Mouse (Mus musculus) heart, postnatal 4 days (tissue): ENCODE measurements at regions not wholly inside any gene's neighbourhood (a gene's known extent, or its start where the extent isn't known, plus 50 kb on each side); places are given as distances from the start of the nearest gene placed in this dataset.
A peak's percentile ranks its signal among the peaks of the same experiment; 100 is the strongest.

ENCODE experiments used
- DNase-seq: peaks from one replicate; pipeline ENCODE4 v3.0.0; 2021

DNA sequence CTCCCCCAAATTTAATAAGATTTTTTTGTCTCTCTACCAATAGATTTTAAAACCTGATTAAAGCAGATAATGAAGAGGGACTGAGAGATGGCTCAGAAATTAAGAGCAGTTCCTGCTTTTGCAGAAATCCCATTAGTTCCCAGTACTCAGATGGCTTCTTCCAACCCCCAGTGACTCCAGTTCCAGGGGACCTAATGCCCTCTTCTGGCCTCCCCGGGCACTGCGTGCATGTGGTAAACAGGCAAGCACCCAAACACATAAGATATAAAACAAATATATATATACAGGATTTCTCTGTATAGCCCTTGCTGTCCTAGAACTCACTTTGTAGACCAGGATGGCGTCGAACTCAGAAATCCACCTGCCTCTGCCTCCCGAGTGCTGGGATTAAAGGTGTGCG lies 163.9 kb upstream of the Dkk2 start:
- DNase-seq = peak; percentile 8

DNA sequence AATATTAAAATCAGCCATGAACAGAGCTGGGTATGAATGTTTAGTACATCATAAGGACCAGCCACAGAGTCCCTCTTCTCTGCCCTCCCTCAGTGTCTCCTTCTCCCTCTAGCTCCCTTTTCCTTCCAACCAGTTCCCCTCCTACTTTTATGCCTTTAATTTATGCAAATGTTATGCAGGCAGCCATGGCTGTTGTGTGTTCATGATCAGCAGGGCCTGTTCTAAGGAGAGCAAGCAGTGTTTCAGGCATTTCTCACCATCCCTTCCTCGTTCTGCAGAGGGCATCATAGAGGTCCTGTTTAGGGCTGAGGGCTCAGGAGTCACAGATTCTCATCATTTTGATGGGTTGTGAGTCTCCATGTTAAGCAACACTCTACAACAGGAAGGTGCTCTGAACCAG lies 162.4 kb upstream of the Dkk2 start:
- no peak for DNase-seq

- DNase-seq = no peak
Measured at GRCm38 (mm10) chr3:131940896-131941295, 144.2 kb upstream of the Dkk2 start.

- no peak for DNase-seq
Measured at GRCm38 (mm10) chr3:131941961-131942753, 142.9 kb upstream of the Dkk2 start.

DNA sequence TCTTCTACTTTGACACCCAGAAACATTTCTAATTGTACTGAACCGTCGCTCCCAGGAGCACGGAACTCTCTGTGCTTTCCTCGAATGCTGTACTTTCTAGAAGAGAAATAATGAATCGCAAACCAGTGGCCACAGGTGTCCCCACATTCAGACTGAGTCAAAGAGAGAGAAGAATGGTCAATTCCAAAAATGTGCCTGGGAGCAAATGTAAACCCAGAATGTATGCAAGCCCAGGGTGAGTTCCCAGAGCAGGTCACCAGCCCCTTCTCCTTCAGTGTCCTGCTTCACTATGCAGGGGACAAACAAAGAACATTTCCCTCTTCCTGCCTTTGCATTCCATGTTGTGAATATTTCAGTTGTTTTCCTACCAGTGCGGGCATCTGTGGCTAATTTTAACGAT lies 141.7 kb upstream of the Dkk2 start:
- no peak for DNase-seq

DNA sequence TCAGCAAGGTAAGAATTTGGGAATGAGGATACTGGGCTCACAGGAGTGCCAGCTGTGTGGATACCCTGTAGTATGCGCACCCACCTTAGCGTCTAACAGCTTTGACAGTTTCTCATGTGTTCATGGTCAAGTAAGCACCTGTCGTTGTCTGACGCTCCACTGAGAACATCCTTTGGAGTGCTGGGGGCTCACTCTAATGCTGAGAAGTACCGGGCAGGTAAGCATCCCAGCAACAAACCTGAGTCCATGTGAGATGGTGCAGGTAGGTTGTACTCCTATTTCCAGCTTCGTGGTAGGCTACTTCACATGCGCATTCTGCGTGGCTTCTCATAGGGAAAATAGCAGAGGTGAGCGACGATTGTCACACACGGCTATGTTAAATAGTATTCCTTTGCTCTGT lies 129.3 kb upstream of the Dkk2 start:
- DNase-seq = no peak

DNA sequence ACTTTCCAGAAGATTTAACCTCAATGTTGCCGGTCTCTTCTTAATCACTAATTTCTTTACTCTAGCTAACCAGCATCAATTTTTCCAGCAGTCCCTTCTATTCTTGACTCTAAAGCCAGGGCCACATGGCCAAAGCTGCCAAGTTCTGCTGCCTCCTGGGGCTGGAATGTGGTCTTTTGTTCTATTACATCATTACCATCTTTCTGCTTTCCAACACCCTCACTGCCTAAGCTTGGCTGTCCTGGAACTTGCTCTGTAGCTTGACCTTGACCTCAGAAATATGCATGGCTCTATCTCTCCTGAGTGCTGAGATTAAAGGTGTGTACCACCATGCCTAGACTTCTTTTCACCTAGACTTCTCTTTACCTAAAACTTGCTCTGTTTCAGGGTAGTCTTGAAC lies 124.5 kb upstream of the Dkk2 start:
- DNase-seq = no peak

- DNase-seq = no peak
Measured at GRCm38 (mm10) chr3:131961571-131961970, 123.5 kb upstream of the Dkk2 start.

GRCm38 (mm10) chr3:131962870-131963269 lies 122.2 kb upstream of the Dkk2 start:
- no peak for DNase-seq

- no peak for DNase-seq
Measured at GRCm38 (mm10) chr3:131964952-131965351, 120.1 kb upstream of the Dkk2 start.

GRCm38 (mm10) chr3:131965456-131966160 lies 119.5 kb upstream of the Dkk2 start:
- DNase-seq = no peak

DNA sequence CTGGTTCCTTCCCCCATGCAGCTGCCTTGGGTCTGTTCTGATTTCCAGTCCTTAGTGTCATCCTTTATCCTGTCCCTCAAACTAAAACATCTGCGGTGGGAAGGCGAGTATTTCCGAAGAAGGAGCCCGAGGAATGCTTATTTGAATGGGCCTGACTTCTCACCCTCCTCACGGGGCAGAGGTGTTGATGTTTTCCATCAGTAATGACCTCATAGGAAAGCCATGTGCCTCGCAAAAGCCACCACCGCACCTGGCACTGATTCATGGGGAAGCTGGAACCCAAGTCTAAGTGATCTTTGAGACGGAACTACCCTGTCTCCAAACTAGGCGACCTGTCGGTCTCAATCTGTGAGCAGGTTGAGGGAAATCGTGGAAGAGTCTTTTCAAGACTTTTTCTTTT lies 117.8 kb upstream of the Dkk2 start:
- DNase-seq = peak; percentile 7

GRCm38 (mm10) chr3:131970827-131971226 lies 114.3 kb upstream of the Dkk2 start:
- no peak for DNase-seq

DNA sequence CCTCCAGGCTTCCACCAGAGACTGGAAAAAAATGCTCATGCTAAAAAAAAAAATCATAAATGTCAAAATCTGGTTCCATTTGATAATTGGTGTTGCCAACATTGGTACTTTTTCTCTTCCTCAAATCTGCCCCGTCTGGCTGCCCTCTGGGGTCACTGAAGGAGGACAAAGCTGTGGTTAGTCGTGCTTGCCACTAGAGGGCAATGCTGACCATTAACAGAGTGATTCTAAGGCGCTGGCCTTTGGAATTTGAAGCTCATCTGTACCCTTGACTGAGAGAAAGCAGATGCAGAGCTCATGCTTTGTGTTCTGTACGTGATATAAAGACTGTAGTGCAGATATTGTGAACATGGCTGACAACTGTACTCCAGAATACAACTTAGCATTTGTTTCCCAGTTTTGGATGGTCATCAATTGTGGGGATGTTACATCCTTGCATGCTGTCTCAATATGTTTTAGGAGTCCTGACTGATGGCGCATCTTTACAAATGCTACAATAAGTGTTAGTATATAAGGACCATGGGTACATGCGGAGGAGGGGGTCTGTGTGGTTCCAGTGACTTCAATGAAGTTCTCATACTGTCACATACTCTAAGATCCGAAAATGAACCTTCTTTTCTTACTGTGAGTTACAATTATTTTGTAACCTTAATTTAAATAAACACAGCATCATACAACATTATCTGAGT lies 109.0 kb upstream of the Dkk2 start:
- DNase-seq = peak; percentile 64

DNA sequence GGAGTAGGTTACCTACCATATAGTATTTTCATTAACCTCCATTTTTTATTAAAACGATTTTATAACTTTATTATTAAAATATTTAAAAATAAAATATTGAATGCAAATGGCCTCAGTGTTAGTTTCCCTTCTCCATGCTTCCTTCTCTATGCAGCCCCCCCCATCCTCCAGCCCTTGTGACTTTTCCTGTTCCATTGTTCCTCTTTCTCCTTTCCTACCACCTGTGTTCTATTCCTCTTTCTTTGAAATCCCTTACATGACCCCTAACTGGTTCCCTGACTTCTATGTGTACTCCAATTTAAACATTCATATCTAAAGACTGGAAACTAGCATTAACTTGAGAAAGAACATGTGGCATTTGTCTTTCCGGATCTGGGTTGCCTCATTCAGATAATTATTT lies 101.8 kb upstream of the Dkk2 start:
- no peak for DNase-seq

DNA sequence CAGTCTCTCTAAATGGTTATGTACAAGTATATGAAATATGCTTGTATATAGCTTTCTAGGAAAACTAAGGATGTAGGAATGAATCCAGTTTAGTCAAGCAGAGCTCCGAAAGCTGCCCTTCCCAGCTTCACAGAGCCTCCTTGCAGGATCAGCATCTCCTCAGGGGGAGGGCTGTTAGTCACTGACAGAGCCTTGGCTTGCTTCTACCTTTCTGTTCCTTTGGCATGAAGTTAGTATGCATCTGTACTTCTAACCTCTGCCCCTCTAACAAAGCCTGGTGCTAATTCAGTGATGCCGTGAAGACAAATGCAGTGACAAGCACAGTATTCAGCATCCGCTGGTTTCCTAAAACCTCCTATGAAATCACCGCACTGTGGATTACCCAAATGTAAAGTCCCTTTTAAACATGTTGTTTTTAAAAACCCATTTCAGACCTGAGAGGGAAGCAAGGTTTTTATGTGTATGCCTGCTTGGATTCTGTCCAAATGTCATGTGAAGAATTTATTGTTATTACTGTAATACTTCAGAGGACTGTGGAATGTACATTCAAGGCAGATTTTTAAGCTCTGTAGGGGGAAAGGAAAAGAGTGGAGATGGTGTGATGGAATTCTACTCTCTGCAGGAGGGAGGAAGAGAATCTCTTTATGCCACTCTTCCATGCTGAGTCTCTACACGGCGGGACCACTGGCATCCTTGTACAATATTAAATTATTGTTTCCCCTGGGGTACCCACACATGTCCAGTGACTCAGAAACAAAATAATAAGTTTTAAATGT lies 86.1 kb upstream of the Dkk2 start:
- DNase-seq = no peak

- no peak for DNase-seq
Measured at GRCm38 (mm10) chr3:132006191-132006590, 78.9 kb upstream of the Dkk2 start.

DNA sequence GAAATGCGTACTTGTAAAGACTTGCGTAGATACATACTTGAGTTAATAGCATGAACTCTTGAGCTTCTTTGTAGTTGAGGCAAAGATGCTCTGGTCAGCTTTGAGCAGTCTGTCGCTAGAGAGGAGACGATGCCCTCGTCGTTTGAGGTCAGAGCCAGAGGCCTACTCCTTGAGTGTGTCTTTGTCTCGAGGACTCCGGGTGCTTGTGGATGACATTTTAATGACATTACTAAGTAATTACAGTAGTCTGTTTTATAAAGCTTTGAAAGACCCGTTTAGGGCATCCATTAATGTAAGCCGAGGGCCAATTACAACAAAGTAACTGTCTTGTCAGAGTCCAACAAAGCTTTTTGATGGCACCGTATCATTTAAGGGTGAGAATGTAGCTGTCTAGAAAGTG lies 78.2 kb upstream of the Dkk2 start:
- DNase-seq = no peak

GRCm38 (mm10) chr3:132007356-132007755 lies 77.7 kb upstream of the Dkk2 start:
- no peak for DNase-seq

- DNase-seq = no peak
Measured at GRCm38 (mm10) chr3:132015205-132015604, 69.9 kb upstream of the Dkk2 start.

DNA sequence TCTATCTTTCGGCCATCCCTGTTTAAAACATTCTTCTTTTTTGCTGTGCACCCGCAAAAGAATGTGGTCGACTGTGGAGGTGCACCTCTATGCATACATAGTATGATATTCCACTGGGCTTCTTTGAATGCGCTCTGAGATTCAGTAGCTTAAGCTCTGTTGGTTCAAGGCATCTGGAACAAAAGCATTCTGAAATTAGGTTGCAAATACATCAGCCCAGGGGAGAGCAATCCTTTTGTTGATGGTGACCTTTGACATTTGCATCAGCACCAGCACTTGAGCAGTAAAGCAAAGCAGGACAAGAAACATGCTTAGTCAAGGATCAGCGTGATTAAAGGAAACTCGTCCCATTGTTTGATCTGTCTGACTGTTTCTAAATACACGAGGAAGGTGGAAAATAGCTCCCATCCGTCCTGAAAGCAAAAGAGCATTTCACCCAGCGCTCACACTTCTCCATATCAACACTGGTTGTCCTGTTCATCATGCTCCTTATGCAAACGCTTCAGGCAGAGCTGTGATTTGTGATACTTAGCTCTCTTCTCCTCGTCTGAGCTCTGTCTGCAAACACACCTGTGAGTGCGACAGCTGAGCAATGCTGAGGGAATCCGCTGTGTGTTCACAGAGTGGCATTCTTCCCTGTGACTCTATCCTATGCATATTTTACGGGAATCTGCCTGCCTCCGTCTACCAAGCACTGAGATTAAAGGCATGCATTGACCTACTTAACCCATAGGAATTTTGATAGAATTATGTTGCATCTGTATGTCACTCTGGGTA lies 67.4 kb upstream of the Dkk2 start:
- DNase-seq = no peak

DNA sequence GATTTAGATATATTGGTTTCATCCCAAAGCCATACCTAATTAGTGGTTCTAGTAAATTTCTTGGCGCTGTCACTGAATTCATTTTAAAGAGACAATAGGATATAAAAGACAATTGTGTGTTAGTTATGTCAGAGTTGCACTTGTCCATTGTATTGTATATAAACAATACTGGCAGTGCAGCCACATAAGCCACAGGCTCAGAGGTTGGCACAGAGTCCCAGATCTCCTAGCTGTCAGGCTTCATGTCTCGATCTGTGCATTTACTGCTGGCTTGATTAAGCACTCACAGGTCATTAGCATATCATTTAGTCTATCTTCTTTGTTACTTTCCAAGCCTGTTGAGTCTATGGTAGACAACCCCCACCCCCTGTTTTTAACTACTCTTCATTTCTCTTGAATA lies 66.6 kb upstream of the Dkk2 start:
- DNase-seq = no peak
